Mouse (Mus musculus) WW6 (cell line): ENCODE data around the gene Map1s.

Experiments
- DNase-seq: peaks from one replicate; pipeline ENCODE4 v3.0.0-alpha.2; 2013; ENCODE audit warnings: low read depth, low spot score

Gene Map1s

GRCm38 (mm10) chr8:70941478-70941877 is 35.7 kb downstream of the Map1s start:
- DNase-seq, result no peak

- no peak for DNase-seq
Observed at GRCm38 (mm10) chr8:70943187-70943586, 37.5 kb downstream of the Map1s start.

- no peak for DNase-seq
Observed at GRCm38 (mm10) chr8:70949847-70950246, 44.1 kb downstream of the Map1s start.

- no peak for DNase-seq
Observed at GRCm38 (mm10) chr8:70960703-70961472, 55.2 kb downstream of the Map1s start.

GRCm38 (mm10) chr8:70964159-70964558 is 58.4 kb downstream of the Map1s start:
- DNase-seq, result peak; percentile 50

- DNase-seq, result no peak
Observed at GRCm38 (mm10) chr8:70964861-70965260, 59.1 kb downstream of the Map1s start.
